Mouse (Mus musculus): ENCODE measurements around the gene Vsig8.

GRCm38 (mm10) chr1:172580116-172580515, 24.4 kb downstream of the Vsig8 start:
- no peak for TF ChIP-seq CTCF (IDR thresholded peaks at IDR 0.05; ENCODE audit: insufficient read depth, low read length)
- no peak for TF ChIP-seq POLR2A (IDR thresholded peaks at IDR 0.05; ENCODE audit: borderline replicate concordance, extremely low read depth, low read depth, low read length)
